Mouse (Mus musculus): Measurements from ENCODE around the gene Arfgap3.
"Not testable (repeated sequence)": the region's sequence is repeated elsewhere in the genome, so short reads cannot be mapped to it uniquely, and the experiment has no call there.

Arfgap3 gene

GRCm38 (mm10) chr15:83349954-83350711 lies at the start of gene Arfgap3:
Gene Arfgap3 (minus strand): TSS chr15:83350247.
- in situ Hi-C loops (cut with MboI; ENCODE audit: low pct_unique_long_range_greater_than_20kb in 1 of 2, low sequenced_read_pairs in 2 of 2, unreplicated experiment in 1 of 2) = no loop called here

GRCm38 (mm10) chr15:83392722-83393121 lies 42.7 kb upstream of the Arfgap3 start:
- in situ Hi-C loops (cut with MboI; ENCODE audit: low pct_unique_long_range_greater_than_20kb in 1 of 2, low sequenced_read_pairs in 2 of 2, unreplicated experiment in 1 of 2) = no loop called here

DNA sequence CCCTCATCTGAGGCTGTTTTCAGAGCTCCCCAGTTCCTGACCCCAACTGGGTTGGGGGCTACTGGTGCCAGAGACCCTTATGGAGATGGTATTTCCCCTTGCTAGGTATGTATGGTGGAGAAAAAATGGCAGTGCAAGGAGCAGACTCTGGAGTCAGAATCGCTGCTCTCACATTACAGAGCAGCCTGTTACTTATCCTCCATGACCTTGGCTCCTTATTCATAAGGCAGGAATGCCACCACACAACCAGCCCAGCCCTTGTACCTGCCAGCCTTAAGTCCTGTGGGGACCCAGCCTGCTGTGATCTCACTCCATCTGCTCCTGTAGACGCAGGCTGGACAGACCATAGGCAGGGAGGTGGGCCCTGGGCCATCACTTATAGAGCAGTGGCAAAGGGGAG lies 37.9 kb upstream of the Arfgap3 start:
- in situ Hi-C loops (cut with MboI; ENCODE audit: low pct_unique_long_range_greater_than_20kb in 1 of 2, low sequenced_read_pairs in 2 of 2, unreplicated experiment in 1 of 2) = no loop called here

GRCm38 (mm10) chr15:83383633-83384032 lies 33.6 kb upstream of the Arfgap3 start:
- in situ Hi-C loops (cut with MboI; ENCODE audit: low pct_unique_long_range_greater_than_20kb in 1 of 2, low sequenced_read_pairs in 2 of 2, unreplicated experiment in 1 of 2) = no loop called here

GRCm38 (mm10) chr15:83383136-83383535 lies 33.1 kb upstream of the Arfgap3 start:
- in situ Hi-C loops (cut with MboI; ENCODE audit: low pct_unique_long_range_greater_than_20kb in 1 of 2, low sequenced_read_pairs in 2 of 2, unreplicated experiment in 1 of 2) = no loop called here

DNA sequence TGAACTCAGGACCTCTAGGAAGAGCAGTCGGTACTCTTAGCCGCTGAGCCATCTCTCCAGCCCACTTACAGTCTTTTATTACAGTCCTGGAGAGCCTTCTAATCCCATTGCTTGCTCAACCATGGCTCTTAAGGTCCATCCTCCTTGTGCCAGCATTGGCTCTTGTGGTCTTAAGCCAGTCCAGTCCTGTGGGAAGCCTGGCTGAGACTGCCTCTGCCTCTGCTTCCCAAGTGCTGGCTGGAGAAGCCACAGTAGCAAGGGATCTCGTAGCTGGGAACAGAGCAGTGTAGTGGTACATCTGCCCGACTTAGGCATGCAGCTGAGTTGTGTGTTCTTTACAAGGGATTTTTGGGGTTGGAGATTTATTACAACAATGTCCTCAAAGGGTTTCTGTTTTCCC lies 32.4 kb upstream of the Arfgap3 start:
- in situ Hi-C loops (cut with MboI; ENCODE audit: low pct_unique_long_range_greater_than_20kb in 1 of 2, low sequenced_read_pairs in 2 of 2, unreplicated experiment in 1 of 2) = no loop called here

DNA sequence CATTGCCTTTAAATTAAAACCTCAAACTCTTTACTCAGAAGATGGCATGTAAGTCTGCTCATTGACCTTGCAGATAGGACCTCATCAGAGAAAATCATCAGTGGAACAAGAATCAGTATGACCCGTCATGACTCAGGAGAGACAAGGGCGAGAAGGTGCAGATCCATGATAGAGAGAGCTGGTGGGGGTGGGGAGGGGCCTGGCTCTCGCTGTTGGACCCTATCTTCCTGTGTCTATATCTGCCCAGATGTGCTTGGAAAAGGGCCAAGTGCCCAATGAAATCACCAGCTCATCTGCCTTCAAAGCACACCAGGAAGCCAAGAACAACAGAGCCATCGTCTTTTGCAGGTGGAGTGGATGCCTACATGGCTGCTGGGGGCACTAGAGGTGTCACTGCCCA lies 27.1 kb upstream of the Arfgap3 start:
- in situ Hi-C loops (cut with MboI; ENCODE audit: low pct_unique_long_range_greater_than_20kb in 1 of 2, low sequenced_read_pairs in 2 of 2, unreplicated experiment in 1 of 2) = loop anchor here in 1 of 2 experiments (10.0 kb wide), 1 partner anchor 118 kb away; no protein-coding TSS in a partner anchor

DNA sequence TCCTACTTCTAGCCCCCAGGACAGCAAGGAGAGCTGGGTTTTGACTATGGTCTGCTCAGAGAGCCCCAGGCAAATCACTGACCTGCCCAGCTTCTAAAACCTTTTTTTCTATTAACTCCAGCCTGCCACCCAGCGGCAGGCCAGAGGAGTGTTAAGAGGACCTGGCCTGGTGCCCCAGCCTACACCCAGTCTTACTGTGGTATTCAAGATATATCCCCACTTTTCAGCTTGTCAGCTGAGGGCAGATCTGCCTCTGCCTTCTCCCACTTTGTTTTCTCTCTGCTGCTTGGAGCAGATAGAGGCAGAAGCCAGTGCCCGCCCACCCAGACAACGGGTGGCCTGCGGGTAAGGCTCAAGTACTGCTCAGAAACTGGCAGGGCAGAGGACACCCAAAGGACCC lies 25.1 kb upstream of the Arfgap3 start:
- in situ Hi-C loops (cut with MboI; ENCODE audit: low pct_unique_long_range_greater_than_20kb in 1 of 2, low sequenced_read_pairs in 2 of 2, unreplicated experiment in 1 of 2) = loop anchor here in 1 of 2 experiments (10.0 kb wide), 1 partner anchor 120 kb away; no protein-coding TSS in a partner anchor

GRCm38 (mm10) chr15:83374076-83374475 lies 24.0 kb upstream of the Arfgap3 start:
- in situ Hi-C loops (cut with MboI; ENCODE audit: low pct_unique_long_range_greater_than_20kb in 1 of 2, low sequenced_read_pairs in 2 of 2, unreplicated experiment in 1 of 2) = loop anchor here in 1 of 2 experiments (10.0 kb wide), 1 partner anchor 121 kb away; no protein-coding TSS in a partner anchor

DNA sequence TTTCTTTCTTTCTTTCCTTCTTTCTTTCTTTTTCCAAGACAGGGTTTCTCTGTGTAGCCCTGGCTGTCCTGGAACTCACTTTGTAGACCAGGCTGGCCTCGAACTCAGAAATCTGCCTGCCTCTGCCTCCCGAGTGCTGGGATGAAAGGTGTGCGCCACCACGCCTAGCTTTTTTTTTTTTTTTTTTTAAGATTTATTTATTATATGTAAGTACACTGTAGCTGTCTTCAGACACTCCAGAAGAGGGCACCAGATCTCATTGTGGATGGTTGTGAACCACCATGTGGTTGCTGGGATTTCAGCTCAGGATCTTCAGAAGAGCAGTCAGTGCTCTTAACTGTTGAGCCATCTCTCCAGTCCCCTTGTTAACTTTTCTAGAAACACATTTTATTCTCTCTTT lies 18.7 kb upstream of the Arfgap3 start:
- in situ Hi-C loops (cut with MboI; ENCODE audit: low pct_unique_long_range_greater_than_20kb in 1 of 2, low sequenced_read_pairs in 2 of 2, unreplicated experiment in 1 of 2) = not testable (repeated sequence)

GRCm38 (mm10) chr15:83368261-83368660 lies 18.2 kb upstream of the Arfgap3 start:
- in situ Hi-C loops (cut with MboI; ENCODE audit: low pct_unique_long_range_greater_than_20kb in 1 of 2, low sequenced_read_pairs in 2 of 2, unreplicated experiment in 1 of 2) = no loop called here

DNA sequence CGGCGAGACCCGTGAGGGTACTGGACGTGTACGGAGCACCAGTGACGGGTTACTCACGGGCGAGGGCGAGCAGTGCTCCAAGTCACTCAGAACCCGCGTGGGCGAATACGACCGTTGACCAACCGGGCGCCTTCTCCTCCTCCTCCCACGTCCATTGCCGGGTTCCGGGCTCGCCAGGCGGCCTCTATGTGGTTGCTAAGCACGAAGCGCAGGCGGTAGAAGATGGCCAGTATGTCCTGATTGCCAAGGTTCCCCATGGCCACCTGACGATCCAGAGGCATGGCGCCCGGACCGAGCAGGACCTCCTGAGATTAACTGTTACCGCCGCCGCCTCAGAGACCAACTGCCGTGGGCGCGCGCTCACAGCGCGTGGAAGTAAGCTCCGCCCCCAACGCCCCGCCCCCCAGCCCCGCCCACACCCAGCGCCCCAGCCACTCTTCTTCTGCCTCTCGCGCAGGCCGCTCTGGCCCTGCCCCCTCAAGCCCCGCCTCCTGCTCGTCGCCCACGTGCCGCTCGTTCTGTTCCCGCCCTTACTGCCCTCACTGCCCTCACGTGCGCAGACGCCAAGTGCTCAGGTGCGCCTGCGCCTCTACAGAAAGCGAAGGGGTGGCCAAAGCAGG lies 17.0 kb upstream of the Arfgap3 start:
- in situ Hi-C loops (cut with MboI; ENCODE audit: low pct_unique_long_range_greater_than_20kb in 1 of 2, low sequenced_read_pairs in 2 of 2, unreplicated experiment in 1 of 2) = no loop called here

DNA sequence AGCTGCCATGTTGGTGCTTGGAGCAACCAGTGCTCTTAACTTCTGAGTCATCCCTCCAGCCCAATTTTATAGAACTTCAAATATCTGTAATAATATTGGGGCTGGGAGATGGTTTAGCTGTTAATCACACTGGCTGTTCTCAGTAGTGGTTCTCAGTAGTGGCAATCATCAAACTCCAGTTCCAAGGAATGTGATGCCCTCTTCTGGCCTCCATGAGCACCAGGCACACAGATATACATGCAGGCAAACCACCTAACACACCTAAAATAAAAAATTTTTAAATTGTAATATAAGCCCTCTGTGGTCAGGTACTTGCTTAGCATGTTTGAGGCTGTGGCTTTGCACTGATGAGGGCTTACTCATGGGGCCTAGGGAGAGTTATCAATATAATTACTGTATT lies 15.7 kb upstream of the Arfgap3 start:
- in situ Hi-C loops (cut with MboI; ENCODE audit: low pct_unique_long_range_greater_than_20kb in 1 of 2, low sequenced_read_pairs in 2 of 2, unreplicated experiment in 1 of 2) = no loop called here

DNA sequence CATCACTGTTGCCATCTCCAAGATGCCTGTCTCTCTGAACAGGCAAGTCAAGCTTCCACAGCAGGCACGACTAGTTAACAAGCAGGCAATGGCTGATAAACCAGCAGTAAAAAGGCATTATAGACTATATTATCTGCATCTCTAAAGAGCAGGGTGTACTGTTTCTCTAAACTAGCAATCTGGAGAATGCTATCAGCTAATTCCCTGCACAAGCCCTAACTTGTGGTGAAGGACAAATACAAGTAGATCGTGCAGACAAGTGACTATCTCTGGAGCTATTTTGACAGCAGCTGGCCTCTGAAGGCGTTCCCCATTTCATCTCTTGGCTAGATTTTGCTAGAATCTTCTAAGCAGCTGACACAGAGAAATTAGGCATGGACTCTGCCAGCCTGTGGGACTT lies 14.1 kb upstream of the Arfgap3 start:
- in situ Hi-C loops (cut with MboI; ENCODE audit: low pct_unique_long_range_greater_than_20kb in 1 of 2, low sequenced_read_pairs in 2 of 2, unreplicated experiment in 1 of 2) = no loop called here

GRCm38 (mm10) chr15:83362813-83363212 lies 12.8 kb upstream of the Arfgap3 start:
- in situ Hi-C loops (cut with MboI; ENCODE audit: low pct_unique_long_range_greater_than_20kb in 1 of 2, low sequenced_read_pairs in 2 of 2, unreplicated experiment in 1 of 2) = not testable (repeated sequence)

DNA sequence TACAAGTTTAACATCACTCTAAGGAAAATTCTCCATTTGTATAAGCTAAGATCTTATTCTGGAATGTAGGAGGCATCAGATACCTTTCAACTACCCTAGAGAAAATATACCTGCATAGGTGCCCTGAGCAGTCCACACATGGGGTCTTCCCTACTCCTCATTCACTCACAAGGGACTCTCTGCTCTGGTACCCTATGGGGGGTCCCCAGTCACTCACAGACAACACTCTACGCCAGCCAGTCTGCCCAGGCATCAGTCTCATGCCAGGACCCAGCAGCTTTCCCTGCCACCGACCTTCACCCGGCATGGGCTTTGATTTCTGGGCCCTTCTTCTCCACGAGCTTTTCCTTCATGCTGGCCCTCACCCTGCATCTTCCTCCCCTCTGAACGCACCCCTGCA lies 10.9 kb upstream of the Arfgap3 start:
- in situ Hi-C loops (cut with MboI; ENCODE audit: low pct_unique_long_range_greater_than_20kb in 1 of 2, low sequenced_read_pairs in 2 of 2, unreplicated experiment in 1 of 2) = not testable (repeated sequence)

DNA sequence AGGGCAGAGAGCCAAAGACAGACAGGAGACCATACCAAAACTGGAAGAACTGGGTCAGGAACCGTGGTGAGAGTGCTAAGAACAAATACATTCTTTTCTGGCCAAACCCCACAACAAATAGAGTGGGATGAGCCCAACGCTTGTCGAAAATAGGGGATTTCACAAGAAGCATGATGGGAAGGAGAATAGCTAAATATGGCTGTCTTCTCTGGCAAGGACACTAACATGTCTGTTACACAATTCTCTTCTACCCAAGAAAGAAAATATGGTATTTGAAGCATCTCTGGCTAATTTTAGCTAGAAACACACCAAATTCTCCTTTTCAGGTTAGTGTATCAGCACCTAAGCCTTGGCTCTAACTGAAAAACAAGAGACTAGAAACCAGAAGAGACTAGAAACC lies 10.1 kb upstream of the Arfgap3 start:
- in situ Hi-C loops (cut with MboI; ENCODE audit: low pct_unique_long_range_greater_than_20kb in 1 of 2, low sequenced_read_pairs in 2 of 2, unreplicated experiment in 1 of 2) = no loop called here

DNA sequence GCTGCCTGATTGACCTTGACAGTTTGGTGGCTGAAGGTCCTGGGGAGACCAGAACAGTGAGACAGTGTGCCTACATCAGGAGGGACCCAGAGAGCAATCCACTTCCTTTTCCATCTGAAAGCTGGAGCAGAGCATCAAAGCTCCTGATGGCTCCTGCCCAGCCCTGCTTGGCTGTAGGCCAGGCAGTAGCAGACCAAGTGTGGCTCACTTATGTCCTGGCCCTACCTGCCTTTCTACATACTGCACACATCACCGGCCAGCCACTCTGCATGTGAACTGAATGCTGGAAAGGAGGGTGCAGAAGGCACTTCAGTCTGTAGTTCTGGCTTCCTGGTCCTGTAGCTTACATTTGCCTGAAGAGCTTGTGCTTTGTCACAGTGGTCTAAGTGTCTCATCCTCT lies 8.4 kb upstream of the Arfgap3 start:
- in situ Hi-C loops (cut with MboI; ENCODE audit: low pct_unique_long_range_greater_than_20kb in 1 of 2, low sequenced_read_pairs in 2 of 2, unreplicated experiment in 1 of 2) = no loop called here

GRCm38 (mm10) chr15:83351546-83351945 lies 1.5 kb upstream of the Arfgap3 start:
- in situ Hi-C loops (cut with MboI; ENCODE audit: low pct_unique_long_range_greater_than_20kb in 1 of 2, low sequenced_read_pairs in 2 of 2, unreplicated experiment in 1 of 2) = no loop called here

- in situ Hi-C loops (cut with MboI; ENCODE audit: low pct_unique_long_range_greater_than_20kb in 1 of 2, low sequenced_read_pairs in 2 of 2, unreplicated experiment in 1 of 2) = no loop called here
Measured at GRCm38 (mm10) chr15:83350859-83351258, 812 bp upstream of the Arfgap3 start.

Data from mouse embryonic stem cell (cell line).